Mouse (Mus musculus): ENCODE results near the gene Gipc3.

The Gipc3 gene

DNA sequence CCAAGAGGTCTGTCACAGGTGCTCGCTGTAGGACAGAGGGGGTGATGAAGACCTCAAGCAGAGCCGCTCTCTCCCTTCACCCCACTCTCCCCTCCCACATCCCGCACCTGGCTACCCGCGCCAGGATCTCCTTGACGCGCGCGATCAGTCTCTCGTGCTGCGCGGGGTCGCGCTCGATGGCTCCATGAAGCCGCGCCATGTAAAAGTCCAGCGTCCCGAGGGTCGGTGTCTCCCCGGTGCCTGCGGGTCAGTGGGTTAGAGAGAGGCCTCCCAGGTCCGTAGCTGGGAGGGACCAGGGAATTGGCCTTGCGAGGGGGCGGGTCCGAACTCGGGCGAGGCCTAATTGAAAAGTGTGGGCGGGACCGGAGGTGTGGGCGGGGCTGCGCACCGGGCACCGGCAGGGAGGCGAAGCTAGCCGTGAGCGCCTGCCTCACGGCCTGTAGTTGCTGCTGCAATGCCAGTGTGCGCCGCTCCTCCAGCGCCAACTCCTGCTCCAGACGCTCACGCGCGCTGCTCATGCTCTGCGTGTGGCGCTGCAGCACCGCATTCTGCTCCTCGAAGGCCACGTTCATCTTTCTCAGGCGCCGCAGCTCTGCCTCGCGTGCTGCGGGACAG is 3.5 kb upstream of the Gipc3 start:
- peak; percentile 79 to 87 for DNase-seq (ENCODE audit: low spot score in 2 of 2)

GRCm38 (mm10) chr10:81345162-81345534 is 2.1 kb upstream of the Gipc3 start:
- no peak for DNase-seq (ENCODE audit: low spot score in 2 of 2)

GRCm38 (mm10) chr10:81344421-81345161 is 1.5 kb upstream of the Gipc3 start:
- DNase-seq (ENCODE audit: low spot score in 2 of 2) = no peak

DNA sequence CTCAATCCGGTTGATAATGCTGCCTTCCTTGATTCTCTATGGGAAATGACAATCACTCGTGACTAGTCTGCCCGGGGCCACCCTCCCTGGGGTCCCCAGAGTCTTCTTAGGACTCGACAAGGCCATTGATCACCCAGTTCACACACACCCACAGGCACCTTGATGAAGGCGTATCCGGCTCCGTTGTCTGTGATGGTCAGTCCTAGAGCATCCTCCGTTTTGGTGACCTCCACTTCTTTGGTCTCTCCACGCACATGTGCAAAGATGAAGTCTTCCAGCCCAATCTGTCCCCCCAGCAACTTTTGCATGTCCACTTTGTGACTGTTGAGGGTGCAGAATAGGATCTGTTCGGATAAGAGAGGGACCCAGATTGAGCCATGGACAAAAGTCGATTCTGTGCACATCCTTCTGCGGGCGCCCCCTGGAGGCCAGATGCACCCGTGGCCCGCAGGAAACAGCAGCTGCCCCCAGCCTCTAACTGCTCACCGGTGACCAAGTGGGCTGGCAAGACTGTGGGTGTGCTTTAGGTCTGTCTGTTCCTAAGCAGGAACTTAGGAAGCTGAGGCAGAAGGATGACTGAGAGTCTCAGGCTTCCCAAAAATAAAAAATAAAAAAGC is 1.6 kb downstream of the Gipc3 start:
- DNase-seq (ENCODE audit: low spot score in 2 of 2) = peak; percentile 71 to 93

DNA sequence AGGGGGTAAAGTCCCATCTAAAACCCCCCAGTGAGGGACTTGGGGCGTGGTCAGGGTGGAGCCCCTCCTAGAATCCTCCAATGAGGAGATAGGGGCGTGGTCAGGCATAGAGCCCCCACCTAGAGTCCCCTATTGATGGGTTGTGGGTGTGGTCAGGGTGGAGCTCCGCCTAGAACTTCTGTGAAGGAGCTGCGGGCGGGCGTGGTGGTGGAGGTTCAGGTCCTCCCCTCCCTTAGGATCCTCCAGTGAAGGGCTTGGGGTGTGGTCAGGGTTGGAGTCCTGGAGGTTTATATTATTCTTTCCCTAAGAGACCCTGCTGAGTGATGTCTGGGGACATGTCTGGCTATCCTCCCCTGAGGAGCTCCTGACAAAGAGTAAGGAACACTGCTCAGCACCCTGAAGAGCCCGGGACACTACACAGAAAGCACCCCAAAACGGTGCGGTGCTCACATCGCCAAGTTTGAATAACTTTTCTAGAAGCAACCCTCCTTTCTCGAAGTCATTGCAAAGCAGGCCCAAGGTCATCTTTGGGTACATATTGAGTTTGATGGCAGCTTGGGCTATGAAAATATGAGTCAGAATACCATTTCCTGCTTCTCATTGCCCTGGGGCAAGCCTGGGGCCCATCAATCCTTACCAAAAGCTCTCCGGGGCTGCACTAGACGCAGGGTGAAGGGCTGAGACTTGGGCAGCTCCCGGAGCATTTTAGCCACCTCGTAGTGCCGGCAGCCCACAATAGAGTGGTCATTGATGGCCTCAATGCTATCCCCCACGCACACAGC is 2.3 kb downstream of the Gipc3 start:
- DNase-seq (ENCODE audit: low spot score in 2 of 2) = no peak

- no peak for DNase-seq (ENCODE audit: low spot score in 2 of 2)
Measured at GRCm38 (mm10) chr10:81336558-81336957, 6.5 kb downstream of the Gipc3 start.

DNA sequence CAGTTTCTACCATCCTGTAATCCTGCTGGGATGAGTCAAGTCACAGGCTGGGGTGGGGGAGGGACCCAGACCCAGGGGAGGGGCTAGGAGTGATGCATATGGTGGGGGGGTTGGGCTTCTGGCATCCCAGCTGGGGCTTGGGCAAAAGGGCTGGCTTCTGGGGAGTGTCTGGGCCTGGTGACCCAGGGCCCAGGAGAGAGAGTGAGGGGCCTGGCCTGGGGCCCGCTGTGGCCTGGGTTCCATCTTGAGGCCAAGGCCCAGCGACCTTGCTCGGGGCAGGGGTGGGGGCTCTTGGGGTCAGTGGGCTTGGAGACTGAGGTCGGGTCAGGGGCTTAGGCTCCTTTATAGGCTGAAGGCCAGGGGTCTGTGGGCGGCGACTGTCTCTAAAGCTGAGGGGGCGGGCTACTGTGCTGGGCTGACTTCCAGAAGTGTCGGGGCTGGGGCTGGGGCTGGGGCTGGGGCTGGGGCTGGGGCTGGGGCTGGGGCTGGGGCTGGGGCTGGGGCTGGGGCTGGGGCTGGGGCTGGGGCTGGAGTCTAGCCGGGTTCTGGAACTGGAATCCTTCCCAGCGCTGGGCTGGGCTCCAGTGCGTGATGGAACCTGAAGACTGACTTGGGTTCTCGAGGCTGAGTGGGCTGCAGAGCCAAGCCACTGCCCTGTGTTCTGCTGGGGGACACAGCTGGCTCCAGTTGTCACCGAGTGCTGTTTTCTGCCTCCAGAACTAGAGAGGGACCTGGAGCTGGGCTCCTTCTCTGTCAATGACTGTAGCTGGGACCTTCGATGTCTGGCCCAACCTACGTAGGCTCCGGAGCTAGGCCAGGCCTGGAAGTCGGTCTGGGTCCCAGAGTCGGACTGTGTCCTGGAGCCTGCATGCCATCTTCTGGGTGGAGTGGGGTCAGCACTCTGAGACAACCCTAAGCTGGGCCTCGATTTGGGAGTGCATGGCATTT is 7.4 kb downstream of the Gipc3 start:
- no peak for DNase-seq (ENCODE audit: low spot score in 2 of 2)

GRCm38 (mm10) chr10:81334324-81334723 is 8.7 kb downstream of the Gipc3 start:
- DNase-seq (ENCODE audit: low spot score in 2 of 2) = no peak

DNA sequence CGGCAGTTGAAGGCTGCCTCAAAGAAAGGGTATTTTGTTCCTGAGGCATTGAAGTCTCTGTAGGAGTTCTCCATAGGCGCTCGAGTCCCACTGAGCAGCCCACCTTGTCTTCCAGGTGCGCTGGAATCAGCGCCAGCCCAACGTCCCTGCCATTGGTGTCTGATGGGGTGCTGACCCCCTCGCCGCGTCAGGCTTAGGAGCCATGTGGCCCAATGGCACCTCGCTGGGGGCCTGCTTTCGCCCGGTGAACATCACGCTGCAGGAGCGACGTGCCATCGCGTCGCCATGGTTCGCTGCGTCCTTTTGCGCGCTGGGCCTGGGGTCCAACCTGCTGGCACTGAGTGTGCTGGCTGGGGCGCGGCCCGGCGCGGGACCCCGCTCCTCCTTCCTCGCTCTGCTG is 10.8 kb downstream of the Gipc3 start:
- no peak for DNase-seq (ENCODE audit: low spot score in 2 of 2)

GRCm38 (mm10) chr10:81330007-81330406 is 13.1 kb downstream of the Gipc3 start:
- DNase-seq (ENCODE audit: low spot score in 2 of 2) = no peak

GRCm38 (mm10) chr10:81329194-81329975 is 13.7 kb downstream of the Gipc3 start:
- no peak for DNase-seq (ENCODE audit: low spot score in 2 of 2)

- peak; percentile 66 to 81 for DNase-seq (ENCODE audit: low spot score in 2 of 2)
Measured at GRCm38 (mm10) chr10:81328386-81328785, 14.7 kb downstream of the Gipc3 start, which contains the start of gene Tbxa2r. TSS of gene Tbxa2r (plus strand) at chr10:81328731.

- no peak for DNase-seq (ENCODE audit: low spot score in 2 of 2)
Measured at GRCm38 (mm10) chr10:81327959-81328358, 15.1 kb downstream of the Gipc3 start.

DNA sequence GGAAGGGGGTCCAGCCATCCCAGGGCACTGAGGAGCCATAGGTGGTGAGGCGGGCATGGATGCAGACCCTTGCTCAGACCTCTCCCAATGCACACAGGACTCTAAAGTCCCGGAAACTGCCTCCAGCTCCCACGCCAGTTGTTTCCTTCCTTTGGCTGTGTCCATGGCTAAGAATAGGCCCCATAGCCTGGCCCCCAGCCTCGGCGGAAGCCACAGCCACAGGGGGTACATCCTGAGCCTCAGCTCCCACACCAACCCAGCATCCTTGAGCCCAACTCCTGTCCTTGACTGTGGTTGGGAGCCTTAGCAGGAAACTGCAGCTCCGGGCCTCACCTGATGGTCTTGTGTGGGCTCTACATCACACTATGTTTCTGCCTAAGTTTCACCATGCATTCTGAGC is 16.2 kb downstream of the Gipc3 start:
- DNase-seq (ENCODE audit: low spot score in 2 of 2) = no peak

- DNase-seq (ENCODE audit: low spot score in 2 of 2) = no peak
Measured at GRCm38 (mm10) chr10:81325781-81326180, 17.3 kb downstream of the Gipc3 start.

DNA sequence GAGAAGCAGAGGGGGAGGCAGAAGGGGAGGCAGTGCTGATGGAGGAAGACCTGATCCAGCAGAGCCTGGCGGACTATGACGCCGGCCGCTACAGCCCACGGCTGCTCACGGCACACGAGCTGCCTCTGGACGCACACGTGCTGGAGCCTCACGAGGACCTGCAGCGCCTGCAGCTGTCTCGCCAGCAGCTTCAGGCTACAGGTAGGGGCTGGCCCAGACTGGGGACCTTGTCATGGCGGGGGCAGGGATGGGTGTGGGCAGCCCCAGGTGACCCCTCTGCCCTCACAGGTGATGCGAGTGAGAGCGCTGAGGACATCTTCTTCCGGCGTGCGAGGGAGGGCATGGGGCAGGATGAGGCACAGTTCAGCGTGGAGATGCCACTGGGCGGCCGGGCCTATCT is 17.9 kb downstream of the Gipc3 start:
- DNase-seq (ENCODE audit: low spot score in 2 of 2) = no peak

DNA sequence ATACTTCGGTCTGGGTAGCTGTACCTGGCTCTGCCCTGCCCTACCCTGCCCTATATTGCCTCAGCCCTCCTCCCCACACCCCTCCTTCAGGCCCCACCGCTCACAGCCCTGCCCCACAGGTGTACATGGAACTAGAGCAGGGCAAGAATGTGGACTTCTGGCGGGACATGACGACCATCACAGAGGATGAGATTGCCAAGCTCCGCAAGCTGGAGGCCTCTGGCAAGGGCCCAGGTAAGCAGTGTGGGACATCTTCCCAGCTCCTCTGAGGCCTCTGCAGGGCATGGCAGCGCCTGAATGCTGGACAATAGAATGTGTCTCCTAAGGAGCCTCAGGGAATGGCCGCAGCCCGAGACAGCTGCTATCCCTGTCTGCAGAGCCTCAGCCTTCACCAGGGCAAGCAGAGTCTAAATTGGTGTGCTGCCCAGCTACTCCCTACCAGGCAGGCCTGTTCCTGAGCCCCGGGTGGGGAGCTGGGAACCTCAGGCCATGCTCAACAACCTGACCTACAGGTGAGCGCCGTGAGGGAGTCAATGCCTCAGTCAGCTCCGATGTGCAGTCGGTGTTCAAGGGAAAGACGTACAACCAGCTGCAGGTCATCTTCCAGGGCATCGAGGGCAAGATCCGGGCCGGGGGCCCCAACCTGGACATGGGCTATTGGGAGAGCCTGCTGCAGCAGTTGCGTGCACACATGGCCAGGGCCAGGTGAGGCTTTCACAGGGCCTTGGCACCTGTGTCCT is 19.1 kb downstream of the Gipc3 start:
- DNase-seq (ENCODE audit: low spot score in 2 of 2) = no peak

DNA sequence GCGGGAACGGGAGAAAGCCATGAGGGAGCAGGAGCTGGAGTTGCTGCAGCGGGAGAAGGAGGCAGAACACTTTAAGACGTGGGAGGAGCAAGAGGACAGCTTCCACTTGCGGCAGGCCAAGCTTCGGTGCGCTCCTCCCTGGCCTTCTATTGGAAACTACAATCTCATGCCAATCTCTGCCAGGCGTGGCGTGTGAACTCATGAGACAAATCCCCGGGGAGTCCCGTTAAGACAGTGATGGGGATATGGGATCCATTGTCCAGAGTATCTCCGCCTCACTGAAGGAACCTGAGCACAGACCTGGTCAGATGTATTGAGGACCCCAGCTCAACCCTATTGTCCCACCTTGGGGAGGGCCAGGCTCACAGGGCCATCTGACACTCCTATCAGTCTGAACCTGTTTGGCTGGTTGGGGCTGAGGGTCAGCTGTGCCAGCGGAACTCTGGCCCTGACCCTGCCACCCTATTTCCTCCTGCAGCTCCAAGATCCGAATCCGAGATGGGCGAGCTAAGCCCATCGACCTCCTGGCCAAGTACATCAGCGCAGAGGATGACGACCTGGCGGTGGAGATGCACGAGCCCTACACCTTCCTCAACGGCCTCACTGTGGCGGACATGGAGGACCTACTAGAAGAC is 19.8 kb downstream of the Gipc3 start:
- no peak for DNase-seq (ENCODE audit: low spot score in 2 of 2)

- no peak for DNase-seq (ENCODE audit: low spot score in 2 of 2)
Measured at GRCm38 (mm10) chr10:81322444-81322843, 20.6 kb downstream of the Gipc3 start.

All from spleen, postnatal 4 days (tissue).